Mouse (Mus musculus) induced T-regulatory cell, adult 2 months (primary cell): ENCODE results near the gene Ccr1l1.
A peak's percentile ranks its signal among the peaks of the same experiment; 100 is the strongest.

ENCODE experiments used
- DNase-seq: peaks from one replicate; pipeline ENCODE4 v3.0.0-alpha.2; 2012; ENCODE audit warnings: low read depth

Gene Ccr1l1

GRCm38 (mm10) chr9:123928118-123928758, 50.0 kb downstream of the Ccr1l1 start:
- peak; percentile 92 for DNase-seq

DNA sequence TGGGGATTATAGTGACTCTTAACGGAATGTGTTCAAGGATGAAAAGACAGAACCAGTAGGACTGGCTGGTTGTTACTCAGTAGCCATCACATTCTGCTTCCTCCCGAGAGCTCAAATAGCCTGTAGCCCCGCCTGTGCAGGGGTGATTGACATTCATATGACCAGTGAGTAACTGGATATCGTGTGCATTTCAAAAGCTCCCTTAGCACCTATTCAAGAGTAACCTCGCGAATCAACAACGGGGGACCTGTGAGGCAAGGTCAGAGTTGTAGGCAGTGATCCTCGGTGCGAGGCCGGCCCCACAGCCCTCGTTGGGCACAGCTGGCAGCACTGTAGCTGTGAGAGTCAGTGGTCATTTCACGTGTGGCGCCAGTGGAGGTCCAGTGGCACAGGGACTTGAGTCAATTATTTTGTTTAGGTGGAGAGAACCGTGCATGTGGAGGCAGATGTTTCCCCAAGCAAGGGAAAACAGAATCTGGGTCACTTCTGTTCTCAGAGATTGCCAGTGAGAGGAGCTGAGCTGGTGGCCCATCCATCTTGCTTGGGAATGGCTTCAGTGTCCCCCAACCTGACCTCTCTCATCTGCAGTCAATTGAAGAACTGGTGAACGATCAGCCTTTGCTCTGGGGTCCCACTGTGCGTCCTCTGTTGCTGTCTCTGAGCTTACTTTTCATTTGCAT, 50.8 kb downstream of the Ccr1l1 start:
- peak; percentile 58 for DNase-seq
